ENCODE assay signal across 15 mouse cellular contexts in genomic region chr10:120720061-120720460, GRCm38 (mm10).
DNase-seq lines count a peak whose midpoint lies in the region; ATAC-seq lines count a peak whose summit lies in the region.
"Had no signal": no experiment of that assay in that cellular context is flagged by ENCODE, and none has a peak within 500 bp of the region (broad histone marks: within the 10 kb centered on the region; RNA-seq: fewer than 3 reads in every experiment).

No protein-coding gene starts in this region.

- DNase-seq in liver, embryonic 11.5 days (ENCODE audit: low spot score): no peak
- DNase-seq in liver: no peak
- DNase-seq in limb, embryonic 10.5 days (ENCODE audit: low spot score): peak; percentile 69
- peak; percentile 54 for DNase-seq in yolk sac, embryonic 10.5 days (ENCODE audit: low spot score)
- DNase-seq in cerebellum, adult 9-10 months: no peak
- DNase-seq in heart, adult 8-10 months (ENCODE audit: low spot score): no peak
- DNase-seq: cerebellum, adult 11 months; kidney, adult 2 months; lung, adult 18-20 months; lung, postnatal 4 days; thymus, adult 18-20 months had no signal

- 29% methylated on average over 3 of the region's 3 CpGs for WGBS in liver, embryonic 11.5 days
- 6% methylated on average over 3 of the region's 3 CpGs for WGBS in embryonic facial prominence, embryonic 12.5 days
- 4% methylated on average over 3 of the region's 3 CpGs for WGBS in limb, embryonic 10.5 days

- H3K4me1 ChIP-seq in liver, embryonic 11.5 days (replicated peaks; ENCODE audit: control insufficient read depth, insufficient read depth, low read length): peaks cover 8% of the 10 kb centered on the region
- peaks cover 45% of the 10 kb centered on the region for H3K4me1 ChIP-seq in embryonic facial prominence, embryonic 12.5 days
- peaks cover 82% of the 10 kb centered on the region for H3K4me1 ChIP-seq in limb, embryonic 10.5 days

- H3K27me3 ChIP-seq in liver, embryonic 11.5 days (replicated peaks; ENCODE audit: control insufficient read depth, insufficient read depth, low read length): peaks cover 22% of the 10 kb centered on the region
- peaks cover 12% of the 10 kb centered on the region; the same call in 1 of the 2 replicates for H3K27me3 ChIP-seq in embryonic facial prominence, embryonic 12.5 days
- peaks cover 7% of the 10 kb centered on the region; the same call in 1 of the 2 replicates for H3K27me3 ChIP-seq in limb, embryonic 10.5 days (ENCODE audit: low read depth, poor library complexity, severe bottlenecking)

- H3K4me2 ChIP-seq in liver, embryonic 11.5 days: no peak overlapping the region
- H3K4me2 ChIP-seq in embryonic facial prominence, embryonic 12.5 days (replicated peaks): peak overlapping the region; percentile 28; the same call in 1 of the 2 replicates
- H3K4me2 ChIP-seq: forebrain, embryonic 15.5 days; heart, embryonic 11.5 days; midbrain, embryonic 15.5 days had no signal

- H3K27ac ChIP-seq in liver, embryonic 11.5 days (ENCODE audit: low read depth, low read length): peak overlapping the region; percentile 3; the same call in 1 of the 2 replicates
- peak overlapping the region; percentile 84 for H3K27ac ChIP-seq in embryonic facial prominence, embryonic 12.5 days
- H3K27ac ChIP-seq in limb, embryonic 10.5 days: peak overlapping the region; percentile 89
- H3K27ac ChIP-seq: forebrain, embryonic 15.5 days; midbrain, embryonic 15.5 days had no signal

- no peak for ATAC-seq in liver, embryonic 11.5 days (replicated peaks; ENCODE audit: low FRiP score)
- ATAC-seq in embryonic facial prominence, embryonic 12.5 days (ENCODE audit: insufficient number of reproducible peaks, insufficient read depth, low FRiP score, low TSS enrichment): no peak
- ATAC-seq: forebrain, embryonic 15.5 days; midbrain, embryonic 15.5 days had no signal

- no peaks in the 10 kb centered on the region for H3K36me3 ChIP-seq in liver, embryonic 11.5 days (ENCODE audit: control insufficient read depth, insufficient read depth, low read length)
- no peaks in the 10 kb centered on the region for H3K36me3 ChIP-seq in embryonic facial prominence, embryonic 12.5 days
- H3K36me3 ChIP-seq in limb, embryonic 10.5 days: no peaks in the 10 kb centered on the region
- H3K36me3 ChIP-seq: forebrain, embryonic 15.5 days; midbrain, embryonic 15.5 days had no signal

- H3K9ac ChIP-seq in liver, embryonic 11.5 days (ENCODE audit: low read depth, low read length): no peak overlapping the region
- no peak overlapping the region for H3K9ac ChIP-seq in embryonic facial prominence, embryonic 12.5 days
- H3K9ac ChIP-seq: forebrain, embryonic 15.5 days; midbrain, embryonic 15.5 days had no signal

- no peaks in the 10 kb centered on the region for H3K9me3 ChIP-seq in liver, embryonic 11.5 days (ENCODE audit: control insufficient read depth, low read length)
- H3K9me3 ChIP-seq in embryonic facial prominence, embryonic 12.5 days: no peaks in the 10 kb centered on the region
- H3K9me3 ChIP-seq in limb, embryonic 10.5 days (replicated peaks): no peaks in the 10 kb centered on the region
- H3K9me3 ChIP-seq: forebrain, embryonic 15.5 days; midbrain, embryonic 15.5 days had no signal

- no peak overlapping the region for H3K4me3 ChIP-seq in liver, embryonic 11.5 days (ENCODE audit: low read depth, low read length)
- no peak overlapping the region for H3K4me3 ChIP-seq in embryonic facial prominence, embryonic 12.5 days
- peak overlapping the region; percentile 22; the same call in 1 of the 2 replicates for H3K4me3 ChIP-seq in limb, embryonic 10.5 days
- H3K4me3 ChIP-seq: forebrain, embryonic 15.5 days; midbrain, embryonic 15.5 days had no signal

Comparison
In these comparisons a context has a peak if more than half of its experiments do, and no peak if none do; other contexts are left out.
1. DNase-seq: peak in limb, embryonic 10.5 days (single experiment) and yolk sac, embryonic 10.5 days (single experiment); none in liver, embryonic 11.5 days (single experiment), liver (single experiment), cerebellum, adult 9-10 months (single experiment) and heart, adult 8-10 months (single experiment).
2. H3K27ac ChIP-seq: peak in every context shown above with its lines; median percentile 89 in limb, embryonic 10.5 days; 84 in embryonic facial prominence, embryonic 12.5 days; 3 in liver, embryonic 11.5 days.